Mouse (Mus musculus) limb, embryonic 14.5 days (tissue): ENCODE results near the gene Ndufc1. TPM values are rescaled to one million over a fixed set of nuclear protein-coding genes. Genes with fewer than 3 reads are reported as not detected.

Experiments used
- ATAC-seq: fragments of 200-750 bp; cut with Nextera tagmentation; 2 replicates; pipeline ENCODE4 v1.8.0; 2017; ENCODE audit warnings: low read depth, moderate number of reproducible peaks, moderate TSS enrichment; ENCODE audit not compliant: low FRiP score
- DNase-seq: peaks from one replicate; pipeline ENCODE4 v3.0.0-alpha.2; 2015; ENCODE audit warnings: low spot score
- H3K27ac ChIP-seq: fragments of 300-500 bp; sonication (generic); replicated peaks from 2 replicates; pipeline ENCODE4 v1.5.1; 2014; ENCODE audit warnings: low read depth, mild to moderate bottlenecking, low read length, moderate library complexity, mixed read lengths
- H3K27me3 ChIP-seq: fragments of 300-500 bp; sonication (generic); 2 replicates; pipeline ENCODE4 v1.6.1; 2014; ENCODE audit warnings: low read length, mixed read lengths; ENCODE audit not compliant: control insufficient read depth, insufficient read depth
- H3K36me3 ChIP-seq: fragments of 300-500 bp; sonication (generic); 2 replicates; pipeline ENCODE4 v1.6.1; 2014; ENCODE audit warnings: mild to moderate bottlenecking, low read length, moderate library complexity, mixed read lengths; ENCODE audit not compliant: control insufficient read depth, insufficient read depth
- H3K4me1 ChIP-seq: fragments of 300-500 bp; sonication (generic); 2 replicates; pipeline ENCODE4 v1.6.1; 2014; ENCODE audit warnings: antibody characterized with exemption, low read length, mixed read lengths; ENCODE audit not compliant: control insufficient read depth, insufficient read depth
- H3K4me2 ChIP-seq: fragments of 300-500 bp; sonication (generic); replicated peaks from 2 replicates; pipeline ENCODE4 v1.6.1; 2014; ENCODE audit warnings: low read depth, mild to moderate bottlenecking, low read length, moderate library complexity; ENCODE audit not compliant: severe bottlenecking
- H3K4me3 ChIP-seq: fragments of 300-500 bp; sonication (generic); replicated peaks from 2 replicates; pipeline ENCODE4 v1.5.1; 2014; ENCODE audit warnings: low read length
- H3K9ac ChIP-seq: fragments of 300-500 bp; sonication (generic); 2 replicates; pipeline ENCODE4 v1.6.1; 2014; ENCODE audit warnings: mild to moderate bottlenecking, low read depth, low read length, moderate library complexity; ENCODE audit not compliant: severe bottlenecking
- H3K9me3 ChIP-seq: fragments of 300-500 bp; sonication (generic); 2 replicates; pipeline ENCODE4 v1.6.1; 2016; ENCODE audit warnings: low read length; ENCODE audit not compliant: control insufficient read depth
- POLR2A ChIP-seq: fragments of 200-500 bp; IDR thresholded peaks from 2 replicates; pipeline ENCODE4 v1.8.0; 2012; ENCODE audit warnings: inconsistent platforms, mild to moderate bottlenecking, moderate library complexity, borderline replicate concordance; ENCODE audit not compliant: insufficient read depth, insufficient read length; ENCODE audit errors: extremely low read depth
- WGBS: fragments of 180-500 bp; shearing (Covaris S2); extraction: QIAGEN DNeasy Blood & Tissue Kit; methylation state at CpG from one replicate; pipeline ENCODE4 v1.1.7; 2014; 5-methylcytosine and 5-hydroxymethylcytosine counted together
- polyA plus RNA-seq, 2 experiments: library from polyadenylated mRNA; depleted of rRNA in 1 of 2; stranded (reverse) in 1 of 2; unstranded in 1 of 2; fragments of >200 nt; fragmentation: Nextera tagmentation in 1 of 2; extraction: Ambion mirVana in 1 of 2; gene quantifications; 2 replicates each; pipeline versions ENCODE4 v1.2.1 to v1.2.3; 2012 to 2014

The Ndufc1 gene
- polyA plus RNA-seq, 2 experiments = 276 to 624 TPM

DNA sequence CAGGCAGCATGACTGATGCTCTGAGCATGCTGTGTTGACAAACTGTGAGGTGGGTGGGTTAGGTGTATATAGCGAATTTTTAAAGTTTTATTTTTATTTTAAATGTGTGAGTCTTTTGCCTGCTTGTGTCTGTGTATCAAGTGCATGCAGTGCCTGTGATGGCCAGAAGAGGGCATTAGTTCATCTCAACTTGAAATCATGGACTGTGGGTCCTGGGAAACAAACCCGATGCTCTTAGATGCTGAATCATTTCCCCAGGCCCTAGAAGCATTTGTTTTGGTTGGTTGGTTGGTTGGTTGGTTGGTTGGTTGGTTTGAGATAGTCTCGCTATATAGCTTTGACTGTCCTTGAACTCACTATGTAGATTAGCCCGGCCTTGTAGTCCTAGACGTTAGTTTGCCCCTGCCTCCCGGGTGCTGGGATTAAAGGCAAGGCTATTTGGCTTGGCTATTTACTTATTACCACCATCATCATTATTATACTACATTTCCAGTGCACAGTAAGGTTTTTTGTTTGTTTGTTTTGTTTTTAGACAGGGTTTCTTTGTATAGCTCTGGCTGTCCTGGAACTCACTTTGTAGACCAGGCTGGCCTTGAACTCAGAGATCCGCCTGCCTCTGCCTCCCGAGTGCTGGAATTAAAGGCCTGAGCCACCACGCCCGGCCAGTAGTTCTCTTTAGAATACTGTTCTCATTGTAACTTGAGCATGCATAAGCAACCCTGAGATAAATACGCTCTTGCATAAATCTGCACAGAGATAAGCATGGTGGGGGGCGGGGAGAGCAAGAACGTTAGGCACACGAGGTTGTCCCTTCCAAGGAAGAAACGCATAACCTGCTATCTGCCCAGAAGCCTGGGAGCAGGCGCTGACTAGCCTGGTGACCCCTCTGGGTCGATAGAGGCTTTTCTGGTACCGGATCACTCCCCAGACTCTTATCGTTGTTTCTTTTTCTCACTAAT lies 33.2 kb downstream of the Ndufc1 start:
- Histone ChIP-seq H3K9ac (no peak overlapping the region), H3K9me3 (no peaks in the 10 kb centered on the region), H3K4me3 (no peak overlapping the region), H3K4me2 (no peak overlapping the region), H3K36me3 (no peaks in the 10 kb centered on the region), H3K27ac (no peak overlapping the region), H3K4me1 (peaks cover 7% of the 10 kb centered on the region; the same call in 1 of the 2 replicates), H3K27me3 (no peaks in the 10 kb centered on the region)
- DNase-seq (no peak), ATAC-seq (no peak)
- 88% methylated on average over 19 of the region's 19 CpGs for WGBS
- no peak for TF ChIP-seq POLR2A

DNA sequence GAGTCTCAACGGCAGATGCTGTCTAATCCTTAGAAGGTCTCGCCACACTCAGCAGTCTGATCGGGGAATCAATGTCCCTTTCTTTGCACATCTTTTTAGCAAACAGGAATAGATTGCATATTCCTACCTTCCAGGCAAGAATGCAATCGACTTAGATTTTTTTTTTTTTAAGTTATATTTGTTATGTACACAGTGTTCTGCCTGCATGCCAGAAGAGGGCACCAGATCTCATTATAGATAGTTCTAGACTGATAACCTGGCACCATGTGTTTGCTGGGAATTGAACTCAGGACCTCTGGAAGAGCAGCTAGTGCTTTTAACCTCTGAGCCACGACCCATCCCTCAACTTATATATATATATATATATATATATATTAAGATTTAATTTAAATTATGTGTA lies 35.2 kb downstream of the Ndufc1 start:
- Histone ChIP-seq H3K36me3 (no peaks in the 10 kb centered on the region), H3K4me2 (no peak overlapping the region), H3K9ac (no peak overlapping the region), H3K4me3 (no peak overlapping the region), H3K27me3 (no peaks in the 10 kb centered on the region), H3K27ac (no peak overlapping the region), H3K9me3 (no peaks in the 10 kb centered on the region), H3K4me1 (peaks cover 3% of the 10 kb centered on the region; the same call in 1 of the 2 replicates)
- WGBS = 75% methylated on average over 5 of the region's 5 CpGs
- TF ChIP-seq POLR2A = no peak
- DNase-seq (no peak), ATAC-seq (no peak)

DNA sequence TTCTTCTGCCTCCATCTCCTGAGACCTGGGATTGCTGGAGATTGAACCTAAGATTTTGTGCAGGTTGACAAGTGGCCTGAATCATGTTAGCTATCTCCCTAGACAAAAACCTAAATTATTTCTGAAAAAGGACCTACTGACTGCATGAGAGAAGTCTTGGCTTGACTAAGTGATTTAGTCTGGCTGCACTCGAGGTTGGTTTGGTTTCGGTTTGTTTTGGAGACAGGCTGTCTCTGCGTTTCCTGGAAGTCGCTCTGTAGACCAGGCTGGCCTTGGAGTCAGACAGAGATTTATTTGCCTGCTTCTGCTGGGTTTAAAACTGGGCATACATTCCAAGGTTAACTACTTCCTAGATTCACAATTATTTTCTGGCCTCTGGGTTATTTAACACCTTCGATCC lies 35.9 kb downstream of the Ndufc1 start:
- no peaks in the 10 kb centered on the region for H3K9me3 ChIP-seq
- no peak for DNase-seq
- no peak overlapping the region for H3K4me3 ChIP-seq
- TF ChIP-seq POLR2A = no peak
- no peaks in the 10 kb centered on the region for H3K36me3 ChIP-seq
- 53% methylated on average over 5 of the region's 5 CpGs for WGBS
- no peak overlapping the region for H3K27ac ChIP-seq
- ATAC-seq = no peak
- no peaks in the 10 kb centered on the region for H3K27me3 ChIP-seq
- no peak overlapping the region for H3K9ac ChIP-seq
- no peak overlapping the region for H3K4me2 ChIP-seq
- no peaks in the 10 kb centered on the region for H3K4me1 ChIP-seq

GRCm38 (mm10) chr3:51371826-51372225 lies 37.0 kb downstream of the Ndufc1 start:
- no peak overlapping the region for H3K4me2 ChIP-seq
- H3K27me3 ChIP-seq = no peaks in the 10 kb centered on the region
- H3K9me3 ChIP-seq = no peaks in the 10 kb centered on the region
- H3K4me3 ChIP-seq = no peak overlapping the region
- no peaks in the 10 kb centered on the region for H3K36me3 ChIP-seq
- ATAC-seq (no peak), DNase-seq (no peak)
- H3K27ac ChIP-seq = no peak overlapping the region
- H3K9ac ChIP-seq = no peak overlapping the region
- 67% methylated on average over 2 of the region's 2 CpGs for WGBS
- TF ChIP-seq POLR2A = no peak
- no peaks in the 10 kb centered on the region for H3K4me1 ChIP-seq

GRCm38 (mm10) chr3:51368011-51368410 lies 40.8 kb downstream of the Ndufc1 start:
- ATAC-seq (no peak), DNase-seq (no peak)
- Histone ChIP-seq H3K4me2 (no peak overlapping the region), H3K27ac (no peak overlapping the region), H3K27me3 (no peaks in the 10 kb centered on the region), H3K4me1 (0 out of 2 replicates have a peak, but pooled peaks cover 4% of the 10 kb centered on the region), H3K36me3 (no peaks in the 10 kb centered on the region), H3K9ac (no peak overlapping the region), H3K9me3 (no peaks in the 10 kb centered on the region), H3K4me3 (no peak overlapping the region)
- WGBS = 64% methylated on average over 4 of the region's 4 CpGs
- TF ChIP-seq POLR2A = no peak
